Mouse (Mus musculus): Measurements from ENCODE around the gene Dpep2nb.

DNA sequence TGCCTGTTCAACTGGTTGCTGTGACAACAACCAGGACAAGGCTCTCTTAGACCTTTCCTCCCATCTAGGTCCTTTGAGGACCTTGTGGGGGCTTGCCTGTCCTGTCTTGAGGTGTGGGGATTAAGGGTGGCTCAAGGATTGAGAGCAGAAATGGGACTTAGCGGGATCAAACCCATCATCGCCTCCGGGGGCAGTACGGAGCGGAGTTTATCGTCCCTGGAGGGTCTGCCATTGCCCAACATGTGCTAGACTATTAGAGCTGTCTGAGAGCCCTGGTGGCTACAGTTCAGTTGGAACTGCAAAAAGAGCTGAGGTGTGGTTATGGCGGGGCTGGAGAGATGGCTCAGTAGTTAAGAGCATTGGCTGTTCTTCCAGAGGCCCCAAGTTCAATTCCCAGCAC is 30.4 kb downstream of the Dpep2nb start:
- TF ChIP-seq GATA1 (IDR thresholded peaks at IDR 0.05; ENCODE audit: borderline replicate concordance, low read length), result no peak
- no peak for TF ChIP-seq GATA2 (IDR thresholded peaks at IDR 0.05; ENCODE audit: borderline replicate concordance, low read depth, low read length)
- TF ChIP-seq CTCF (IDR thresholded peaks at IDR 0.05; ENCODE audit: low read depth, low read length), result no peak
- no peak for TF ChIP-seq TAL1 (conservative IDR thresholded peaks at IDR 0.05; ENCODE audit: low read depth, low read length)
